Mouse (Mus musculus): Measurements from ENCODE around the gene Herc4.
"Not testable (repeated sequence)": the region's sequence is repeated elsewhere in the genome, so short reads cannot be mapped to it uniquely, and the experiment has no call there.

Gene Herc4

GRCm38 (mm10) chr10:63258696-63259095 lies 15.1 kb downstream of the Herc4 start:
- DNase-seq: no peak

DNA sequence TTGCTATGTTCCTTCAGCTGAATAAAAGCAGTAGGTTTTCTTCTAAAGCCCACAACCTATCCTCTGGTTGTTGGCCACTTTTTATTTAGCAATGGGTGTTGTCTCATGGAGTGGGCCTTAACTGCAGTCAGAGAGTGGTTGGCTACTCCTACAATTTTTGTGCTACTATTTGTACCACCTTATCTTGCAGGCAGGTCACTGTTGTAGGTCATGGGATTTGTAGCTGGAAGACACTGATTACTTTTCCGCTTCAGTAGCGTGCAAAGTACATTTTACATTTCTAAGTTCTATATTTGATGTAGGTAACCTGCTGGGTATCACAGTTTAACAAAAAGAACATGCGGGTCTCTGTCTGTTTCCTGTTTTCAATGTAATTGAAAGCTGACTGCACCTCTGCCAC lies 15.7 kb downstream of the Herc4 start:
- no peak for DNase-seq

DNA sequence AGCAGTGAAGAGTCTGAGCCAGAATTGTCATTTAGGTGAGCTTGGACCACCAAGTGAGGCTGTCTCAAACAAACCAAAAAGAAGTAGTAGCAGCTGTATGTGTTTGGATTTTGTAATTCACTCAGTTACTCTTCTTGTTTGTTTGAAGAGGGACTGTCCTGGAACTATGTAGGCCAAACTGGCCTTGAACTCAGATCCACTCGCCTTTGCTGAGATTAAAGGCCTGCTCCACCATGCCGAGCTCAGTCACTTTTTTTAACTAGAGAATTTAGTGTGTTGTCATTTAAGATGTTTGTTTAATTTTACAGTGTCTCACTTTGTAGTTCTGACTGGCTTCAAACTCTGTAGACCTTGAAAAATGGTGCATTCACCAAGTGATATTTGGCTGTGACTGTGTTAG lies 24.3 kb downstream of the Herc4 start:
- DNase-seq: no peak

DNA sequence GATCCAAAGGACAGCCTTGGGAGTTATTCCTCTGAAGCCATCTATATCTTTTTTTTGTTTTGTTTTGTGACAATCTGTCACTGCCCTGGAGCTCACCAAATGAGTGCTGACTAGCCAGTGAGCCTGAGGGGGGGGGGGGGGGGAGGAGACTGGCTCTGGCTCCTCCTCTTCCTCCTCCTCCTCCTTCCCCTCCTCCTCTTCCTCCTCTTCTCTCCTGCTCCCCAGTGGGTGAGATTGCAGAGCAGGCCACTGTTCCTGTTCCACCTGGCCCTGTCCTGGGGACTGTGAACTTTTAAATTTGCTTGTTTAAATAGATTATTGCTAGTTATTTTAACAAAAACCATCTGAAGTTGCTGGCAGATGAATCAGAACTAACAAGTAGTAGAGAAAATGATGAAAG lies 28.8 kb downstream of the Herc4 start:
- no peak for DNase-seq

DNA sequence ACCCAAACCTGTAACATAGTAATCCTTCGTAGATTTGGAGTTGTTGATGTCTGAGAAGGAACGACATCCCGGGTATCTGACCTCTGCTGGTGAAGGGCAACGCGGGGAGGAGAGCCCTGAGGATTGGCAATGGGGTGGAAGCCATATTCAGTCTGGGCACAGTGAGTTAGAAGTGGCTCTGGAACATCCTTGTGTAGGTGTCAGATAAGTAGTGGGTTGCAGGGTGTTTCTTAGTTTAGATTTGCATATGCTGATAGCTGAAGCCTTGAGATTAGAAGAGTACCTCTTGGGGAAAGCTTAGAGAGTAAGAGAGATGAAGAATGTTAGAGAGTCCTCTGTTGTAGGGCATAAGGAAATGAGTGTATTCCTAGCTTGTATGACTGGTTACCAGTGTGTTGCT lies 29.3 kb downstream of the Herc4 start:
- DNase-seq: no peak

GRCm38 (mm10) chr10:63277010-63277409 lies 33.4 kb downstream of the Herc4 start:
- no peak for DNase-seq

DNA sequence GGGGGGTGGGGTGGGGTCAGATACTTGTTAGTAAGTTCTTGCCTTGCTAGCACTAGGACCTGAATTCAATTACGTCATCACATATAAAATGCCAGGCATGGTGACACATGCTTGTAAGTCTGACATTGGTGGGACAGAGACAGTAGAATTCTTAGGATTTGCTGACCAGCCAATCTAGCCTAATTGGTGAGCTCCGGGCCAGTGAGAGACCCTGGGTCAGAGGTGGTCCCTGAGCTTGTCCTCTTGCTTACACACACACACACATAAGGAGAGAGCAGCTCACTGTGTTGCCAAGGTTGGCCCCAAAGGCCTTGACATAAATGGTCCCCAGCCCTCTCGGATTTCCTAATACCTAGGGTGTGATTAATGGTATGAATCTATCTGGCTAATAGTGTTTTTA lies 36.2 kb downstream of the Herc4 start:
- no peak for DNase-seq

- DNase-seq: no peak
These were observed 38.8 kb downstream of the Herc4 start for GRCm38 (mm10) chr10:63282417-63282816.

GRCm38 (mm10) chr10:63282846-63283245 lies 39.2 kb downstream of the Herc4 start:
- DNase-seq: no peak

GRCm38 (mm10) chr10:63302356-63302755 lies 58.7 kb downstream of the Herc4 start:
- no peak for DNase-seq

DNA sequence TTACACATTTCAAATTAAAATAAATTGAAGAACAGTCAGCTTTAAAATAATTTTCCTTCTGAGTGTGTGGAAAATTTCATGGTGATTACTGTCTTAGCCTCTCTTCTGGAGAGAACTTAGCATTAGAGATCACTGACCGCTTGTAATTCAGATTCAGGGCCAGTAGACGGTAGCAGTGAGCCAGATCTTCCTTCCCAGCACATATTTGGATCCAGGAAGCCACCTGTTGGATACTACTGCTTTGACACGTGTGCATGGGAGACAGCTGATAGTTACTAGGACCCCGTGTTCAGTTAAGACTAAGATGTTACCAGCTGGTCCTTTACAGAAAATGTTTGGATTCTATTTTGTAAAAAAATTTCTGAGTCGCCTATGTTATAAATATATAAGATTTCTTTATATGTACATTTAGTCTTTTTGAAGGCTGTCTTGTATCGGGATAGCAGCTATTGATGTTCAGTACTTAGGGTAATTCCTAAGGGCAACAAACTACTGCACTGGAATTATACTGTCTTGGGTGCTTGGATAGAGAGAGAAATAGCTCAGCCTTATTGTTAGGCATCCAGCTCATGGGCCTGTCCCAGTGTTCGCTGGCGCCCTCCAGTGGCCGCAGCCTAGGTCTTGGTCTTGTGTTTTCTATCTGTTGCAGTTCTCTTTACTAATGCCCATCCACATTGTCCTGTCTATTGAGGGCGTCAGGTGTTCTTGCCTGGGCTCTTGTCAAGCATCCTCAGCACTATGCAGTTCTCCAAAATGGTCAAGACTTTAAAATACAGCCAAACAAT lies 65.2 kb downstream of the Herc4 start:
- DNase-seq: peak; percentile 81 to 90

- peak in 1 of 2 experiments; percentile 26 for DNase-seq
These were observed 70.1 kb downstream of the Herc4 start for GRCm38 (mm10) chr10:63313726-63314125.

DNA sequence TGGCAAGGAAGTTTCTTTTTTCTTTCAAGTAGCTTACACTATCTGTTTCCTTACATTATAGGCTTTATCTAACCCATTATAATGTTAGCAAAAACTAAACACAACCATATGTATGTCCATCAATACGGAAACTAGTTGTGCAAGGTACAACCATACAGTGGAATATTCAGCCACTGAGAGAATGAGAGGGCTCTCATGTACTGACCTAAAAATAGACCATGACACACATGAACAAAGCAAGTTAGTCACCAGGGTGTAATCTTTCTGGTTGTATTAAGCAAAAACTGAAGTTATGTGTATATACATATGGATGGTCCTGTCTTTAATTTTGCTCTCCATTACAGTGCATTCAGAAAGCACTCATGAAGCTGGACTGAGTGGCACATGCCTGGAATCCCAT lies 83.5 kb downstream of the Herc4 start:
- DNase-seq: no peak

- DNase-seq: peak in 1 of 2 experiments; percentile 20
These were observed 93.3 kb downstream of the Herc4 start for GRCm38 (mm10) chr10:63336901-63337300.

DNA sequence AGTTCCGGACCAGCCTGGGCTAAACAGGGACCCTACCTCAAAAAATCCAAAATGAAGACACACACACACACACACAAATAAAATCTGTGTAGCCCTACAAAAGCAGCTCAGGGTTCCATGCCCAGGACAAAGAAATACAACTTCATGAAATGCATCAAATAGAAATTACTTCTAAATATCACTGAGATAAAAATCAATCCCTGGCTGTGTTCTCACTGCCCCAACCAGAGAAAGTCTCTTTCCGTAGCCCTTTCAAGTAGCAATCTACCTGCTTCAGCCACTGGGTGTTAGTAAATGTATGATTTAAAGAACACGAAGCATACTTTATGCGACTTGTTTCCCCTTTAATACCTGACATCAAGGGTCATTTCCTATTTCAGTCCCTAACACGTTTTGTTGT lies 93.7 kb downstream of the Herc4 start:
- no peak for DNase-seq

- peak in 1 of 2 experiments; percentile 81 for DNase-seq
These were observed 94.6 kb downstream of the Herc4 start for GRCm38 (mm10) chr10:63337951-63338836.

DNA sequence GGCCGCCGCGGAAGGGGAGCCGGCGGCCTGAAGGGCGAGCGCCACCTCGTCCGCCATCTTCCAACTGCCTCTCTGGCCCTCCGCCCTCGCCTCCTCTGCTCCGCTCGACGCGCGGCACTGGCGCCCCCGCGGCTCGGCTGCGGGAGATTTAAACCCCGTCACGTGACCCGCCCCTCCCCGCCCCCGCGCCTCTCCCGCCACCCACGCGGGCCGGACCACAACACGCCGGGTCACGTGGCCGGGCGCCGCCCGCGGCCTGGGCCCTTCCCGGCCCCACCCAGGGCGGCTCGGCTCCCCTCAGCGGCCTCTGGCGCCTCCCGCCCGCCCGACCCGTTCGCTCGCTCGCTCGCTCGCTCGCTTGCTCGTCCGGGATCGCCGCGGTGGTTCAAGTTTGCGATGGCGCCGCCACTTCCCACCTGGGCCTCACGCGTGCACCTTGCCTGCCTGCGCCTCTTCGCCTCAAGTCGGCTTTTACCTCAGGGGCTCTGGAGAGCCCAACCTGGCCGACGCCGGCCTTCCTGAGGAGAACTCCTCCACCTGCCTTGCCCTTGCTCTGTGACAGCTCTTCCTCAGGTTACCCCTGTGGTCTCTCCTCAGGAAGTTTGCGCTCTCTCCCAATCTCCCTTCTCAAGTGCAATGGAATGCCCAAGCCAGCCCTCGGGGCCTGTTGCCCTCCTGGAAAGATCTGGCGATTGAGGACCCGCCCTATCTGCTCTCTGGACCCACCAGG lies 95.5 kb downstream of the Herc4 start:
- peak; percentile 96 to 98 for DNase-seq

DNA sequence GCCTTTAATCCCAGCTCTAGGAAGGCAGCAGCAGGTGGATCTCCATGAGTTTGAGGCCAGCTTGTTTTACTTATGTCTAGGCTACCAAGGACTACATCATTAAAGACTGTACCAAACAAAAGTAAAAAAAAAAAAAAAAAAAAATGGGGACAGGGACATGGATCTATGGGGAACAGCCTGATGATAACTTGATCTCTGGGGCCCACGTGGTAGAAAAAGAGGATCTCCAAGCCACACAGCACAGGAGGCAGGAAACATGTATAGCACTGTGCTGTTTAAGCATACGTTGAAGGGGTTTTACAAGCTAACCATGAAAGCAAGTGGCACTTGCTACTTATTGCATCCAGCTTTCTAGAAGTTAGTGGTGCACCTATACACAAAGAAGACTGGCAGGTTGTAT lies 97.7 kb downstream of the Herc4 start:
- DNase-seq: no peak

GRCm38 (mm10) chr10:63344751-63345150 lies 101.1 kb downstream of the Herc4 start:
- DNase-seq: no peak

GRCm38 (mm10) chr10:63348291-63348690 lies 104.7 kb downstream of the Herc4 start:
- DNase-seq: no peak

DNA sequence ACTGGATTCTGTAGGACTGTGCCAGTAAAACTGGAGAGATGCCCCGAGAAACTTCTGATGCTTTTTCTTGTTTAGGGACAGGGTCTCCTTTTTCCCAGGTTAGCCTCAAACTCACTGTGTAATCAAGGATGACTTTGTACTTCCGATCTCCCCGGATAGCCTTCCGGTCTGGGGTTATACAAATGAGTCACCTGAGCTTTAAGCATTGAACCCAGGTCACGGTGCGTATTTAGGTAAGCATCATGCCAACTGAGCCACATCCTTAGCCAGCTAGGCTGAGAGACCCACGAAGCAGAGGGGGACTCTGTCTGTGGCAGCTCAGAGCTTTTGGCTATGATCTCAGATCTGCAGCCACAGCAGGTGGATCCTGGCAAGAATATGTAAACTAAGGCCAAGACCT lies 107.1 kb downstream of the Herc4 start:
- no peak for DNase-seq

GRCm38 (mm10) chr10:63351099-63351498 lies 107.5 kb downstream of the Herc4 start:
- not testable (repeated sequence) for DNase-seq

GRCm38 (mm10) chr10:63352111-63352510 lies 108.5 kb downstream of the Herc4 start:
- no peak for DNase-seq
